Mouse (Mus musculus) spleen, adult 18-20 months (tissue): ENCODE data around the gene Socs3.

Experiments used
- DNase-seq, 2 experiments: peaks; one replicate each; pipeline ENCODE4 v3.0.0; 2022; ENCODE audit warnings: mixed read lengths in 2 of 2

Socs3 gene

DNA sequence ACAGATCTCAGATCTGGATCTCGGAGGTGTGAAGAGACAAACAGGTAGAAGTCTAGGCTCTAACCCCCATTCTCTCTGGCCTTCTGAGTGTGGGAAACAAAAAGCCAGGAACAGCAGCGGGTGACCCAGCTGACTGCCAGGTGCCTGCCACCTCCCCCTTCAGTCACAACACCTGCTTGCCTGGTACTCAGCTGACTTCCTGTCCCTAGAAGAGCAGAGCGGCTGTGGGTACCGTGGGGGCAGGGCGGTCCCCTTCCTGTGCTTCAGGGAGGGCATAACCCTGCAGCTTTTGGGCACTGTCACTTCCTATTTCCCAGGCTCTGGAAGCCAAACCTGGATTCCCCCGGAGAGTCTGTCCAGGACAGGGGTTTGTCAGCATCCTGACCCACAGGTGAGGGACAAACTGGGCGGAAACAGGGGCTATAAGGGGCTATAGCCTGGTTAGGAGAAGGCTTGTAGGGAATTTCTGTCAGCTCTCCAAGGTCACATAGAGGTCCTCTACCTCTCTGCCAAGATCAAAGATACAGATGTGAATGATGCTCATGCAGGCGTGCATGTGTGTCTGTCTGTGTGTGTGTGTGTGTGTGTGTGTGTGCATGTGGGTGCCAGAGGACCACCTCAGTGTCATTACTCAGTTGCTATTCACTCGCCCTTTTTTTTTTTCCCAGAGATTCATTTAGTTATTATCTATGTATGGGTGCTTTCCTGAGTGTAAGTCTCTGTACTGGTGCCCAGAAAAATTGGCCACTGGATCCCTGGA is 17.5 kb downstream of the Socs3 start:
- DNase-seq, result peak; percentile 82 to 85

GRCm38 (mm10) chr11:117951391-117951790 is 18.5 kb downstream of the Socs3 start:
- no peak for DNase-seq

DNA sequence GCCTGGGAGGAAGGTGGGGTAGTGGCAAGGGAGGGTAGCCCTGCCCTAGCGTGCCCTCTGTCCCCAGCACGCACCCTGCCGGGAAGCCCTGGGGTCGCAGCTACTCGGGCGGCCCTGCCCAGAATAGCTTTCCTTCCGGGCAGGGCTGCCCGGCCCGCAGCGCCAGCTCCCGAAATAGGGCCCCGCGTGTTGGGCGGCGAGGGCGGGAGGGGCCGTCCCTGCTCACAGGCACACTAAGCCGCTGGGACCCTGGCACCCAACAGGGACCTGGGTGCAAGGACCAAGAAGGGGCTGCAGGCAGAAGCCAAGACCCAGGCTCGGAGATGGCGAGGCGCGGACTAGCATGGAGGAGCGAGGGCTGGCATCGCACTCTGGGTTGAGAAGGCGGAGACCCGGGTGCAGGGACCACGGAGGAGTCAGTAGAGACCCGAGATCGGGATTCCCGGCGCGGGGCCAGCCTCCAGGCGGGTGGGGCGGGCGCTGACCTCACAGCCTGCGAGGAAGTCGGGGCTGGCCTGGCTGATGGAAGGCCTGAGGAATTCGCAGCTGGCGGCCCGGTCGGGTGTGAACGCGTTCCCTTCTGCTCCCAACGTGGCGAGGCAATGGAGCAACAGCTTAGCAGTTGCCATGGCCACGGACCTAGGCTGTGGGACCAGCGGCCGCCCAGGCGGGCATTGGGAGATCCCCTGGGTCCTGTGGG is 20.3 kb downstream of the Socs3 start:
- peak; percentile 41 to 55 for DNase-seq

- DNase-seq, result peak in 1 of 2 experiments; percentile 60
Observed at GRCm38 (mm10) chr11:117946996-117947419, 22.8 kb downstream of the Socs3 start.

DNA sequence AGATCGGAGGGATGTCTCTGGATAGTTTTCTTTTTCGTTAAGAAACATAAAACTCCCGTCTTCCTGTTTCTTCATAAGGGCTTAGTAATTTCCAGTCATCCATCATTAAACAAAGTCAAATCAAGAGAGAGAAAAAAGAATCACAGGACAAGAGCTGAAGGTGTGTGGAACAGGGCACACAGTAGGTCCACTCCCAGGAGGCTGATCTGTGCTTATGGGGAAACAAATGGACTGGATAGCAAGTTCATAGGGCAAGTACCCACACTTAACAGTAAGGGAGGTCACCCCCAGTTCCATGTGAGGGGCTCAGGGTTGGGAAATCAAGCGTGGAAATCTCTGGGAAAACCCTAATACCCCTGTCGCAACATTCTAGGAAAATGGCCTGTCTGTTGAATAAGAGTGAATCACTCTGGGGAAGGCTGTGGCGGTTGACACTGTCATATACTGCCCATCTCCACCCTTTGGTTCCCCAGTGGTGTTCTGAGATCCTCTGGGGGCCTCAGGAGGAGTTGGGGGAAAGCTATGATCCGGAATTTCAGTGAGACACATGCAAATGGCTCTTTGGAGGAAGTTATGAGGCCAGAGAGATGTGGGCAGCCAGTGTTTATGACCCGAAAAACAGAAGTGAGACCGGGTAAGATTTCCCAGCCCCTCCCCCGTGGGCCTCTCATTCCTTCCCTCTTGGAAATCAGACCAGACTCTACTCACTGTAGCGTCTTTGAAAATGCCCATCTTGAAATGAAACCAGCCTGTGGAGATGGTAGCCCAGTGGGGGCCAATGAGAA is 23.5 kb downstream of the Socs3 start:
- peak; percentile 70 for DNase-seq

DNA sequence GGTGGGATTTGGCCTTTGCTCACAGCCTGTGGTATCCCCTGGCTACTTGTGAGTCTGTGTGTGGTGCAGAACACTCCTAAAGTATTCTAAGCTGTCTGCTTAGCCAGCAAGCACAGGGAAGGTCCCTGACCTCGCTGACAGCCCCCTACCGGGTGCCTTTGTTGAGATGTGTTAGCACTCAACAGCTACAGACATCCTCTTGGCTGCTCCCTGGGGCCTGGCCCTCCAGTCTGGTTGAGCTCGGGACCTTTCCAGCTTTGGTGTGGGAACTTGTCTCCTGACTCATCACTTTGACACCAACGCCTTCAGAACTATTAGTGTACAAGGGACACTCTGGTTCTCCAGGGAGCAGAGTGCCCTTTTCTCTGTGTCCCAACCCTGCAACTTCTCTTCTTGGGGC is 28.0 kb downstream of the Socs3 start:
- DNase-seq, result no peak

DNA sequence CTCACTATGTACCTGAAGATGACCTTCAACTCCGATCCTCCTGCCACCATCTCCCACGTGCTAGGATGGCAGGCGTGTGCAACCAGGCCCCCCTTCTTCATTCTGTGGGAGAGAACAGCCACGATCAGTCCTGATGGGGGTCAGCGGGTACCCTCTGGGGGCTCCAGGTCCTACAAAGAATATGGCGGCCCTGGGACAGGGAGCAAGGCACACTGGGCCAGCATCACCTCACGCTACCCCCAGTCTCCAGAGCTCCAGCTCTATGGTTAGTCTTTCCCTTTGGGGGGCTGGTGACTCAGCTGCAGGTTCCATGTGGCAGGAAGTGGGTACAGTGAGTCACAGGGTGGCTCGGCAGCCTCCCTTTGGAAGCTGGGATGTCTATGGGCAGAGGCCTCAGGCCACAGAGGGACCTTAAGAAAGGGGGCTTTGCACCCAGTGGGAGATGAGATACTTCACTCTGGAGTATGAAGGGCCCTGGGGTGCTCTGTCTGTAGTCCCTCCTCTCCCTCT is 28.5 kb downstream of the Socs3 start:
- DNase-seq, result no peak

DNA sequence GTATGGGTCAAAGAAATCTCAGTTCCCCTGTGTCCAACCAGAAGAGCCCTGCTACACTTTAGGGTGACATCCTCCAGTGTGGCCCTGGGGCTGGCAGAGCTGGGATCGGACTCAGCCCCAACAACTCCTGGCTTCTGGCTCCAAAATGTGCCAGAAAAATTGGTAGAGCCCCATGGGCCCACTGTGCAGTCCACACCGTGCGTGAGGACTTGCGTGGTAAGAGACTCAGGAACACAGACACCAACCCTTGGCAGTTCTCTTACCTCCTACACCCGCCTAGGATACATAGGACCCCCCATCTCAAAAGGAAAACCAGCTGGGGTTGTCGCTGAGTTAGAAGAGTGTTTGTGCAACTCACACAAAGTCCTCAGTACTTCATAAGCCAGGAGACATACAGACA is 29.0 kb downstream of the Socs3 start:
- no peak for DNase-seq

GRCm38 (mm10) chr11:117939741-117940285 is 30.0 kb downstream of the Socs3 start:
- DNase-seq, result no peak

GRCm38 (mm10) chr11:117939004-117939730 is 30.7 kb downstream of the Socs3 start:
- DNase-seq, result no peak

- no peak for DNase-seq
Observed at GRCm38 (mm10) chr11:117936202-117936601, 33.6 kb downstream of the Socs3 start.

- no peak for DNase-seq
Observed at GRCm38 (mm10) chr11:117935616-117936015, 34.2 kb downstream of the Socs3 start.

DNA sequence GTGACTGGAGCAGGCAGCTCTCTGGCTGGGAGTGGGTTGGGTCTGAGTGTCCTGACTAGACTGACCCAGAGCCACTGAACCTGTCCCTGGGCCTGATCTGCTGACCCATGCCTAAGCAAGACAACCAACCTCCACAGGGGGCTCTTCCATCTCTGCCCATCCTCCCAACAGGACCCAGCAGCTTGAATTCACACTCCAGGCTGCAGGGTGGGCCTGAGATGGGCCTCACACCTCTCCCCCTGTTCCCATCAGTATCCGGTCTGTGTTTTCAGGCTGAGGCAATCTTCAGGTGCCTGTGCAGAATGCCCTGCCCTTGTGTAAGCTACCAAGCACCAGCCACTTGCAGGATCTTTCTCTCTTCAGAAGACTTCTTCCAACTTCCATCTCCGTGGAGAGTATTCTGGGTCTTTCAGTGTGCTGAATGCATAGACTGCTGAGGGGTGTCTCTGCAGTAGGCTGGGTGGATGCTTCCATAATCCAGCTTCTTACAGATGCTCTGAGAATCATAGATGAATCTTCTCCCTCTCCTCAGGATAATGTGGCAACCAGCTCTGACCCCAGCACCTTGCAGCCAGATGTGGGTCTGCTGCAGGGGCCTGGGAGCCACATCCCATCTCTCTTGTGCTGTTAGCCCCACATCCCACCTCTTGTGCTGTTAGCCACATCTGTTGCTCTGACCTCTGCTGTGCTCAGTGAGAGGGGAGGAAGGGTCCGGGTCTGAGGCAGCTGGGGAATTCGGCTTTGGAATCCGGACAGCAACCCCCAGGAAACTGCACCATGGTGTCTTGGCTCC is 35.1 kb downstream of the Socs3 start:
- DNase-seq, result no peak

- no peak for DNase-seq
Observed at GRCm38 (mm10) chr11:117934168-117934567, 35.7 kb downstream of the Socs3 start.

DNA sequence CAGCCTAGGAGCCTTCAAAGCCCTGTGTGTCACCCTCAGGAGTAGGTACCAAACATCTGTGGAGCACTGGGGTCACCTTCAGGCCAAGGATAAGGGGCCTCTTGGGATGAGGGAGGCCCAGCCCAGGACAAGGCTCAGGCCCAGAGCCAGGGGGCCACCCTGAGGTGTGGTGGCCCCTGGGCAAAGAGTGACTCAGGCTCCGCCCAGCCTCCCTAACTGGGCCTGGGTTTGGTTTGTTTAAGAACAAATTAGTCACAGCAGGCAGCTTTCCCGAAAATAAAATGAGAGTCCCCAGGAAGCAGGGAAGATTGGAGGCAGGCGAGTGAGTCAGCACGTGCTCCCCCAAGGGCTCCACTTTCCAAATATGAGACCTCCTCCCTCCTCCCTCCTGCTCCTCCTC is 37.7 kb downstream of the Socs3 start:
- DNase-seq, result no peak

DNA sequence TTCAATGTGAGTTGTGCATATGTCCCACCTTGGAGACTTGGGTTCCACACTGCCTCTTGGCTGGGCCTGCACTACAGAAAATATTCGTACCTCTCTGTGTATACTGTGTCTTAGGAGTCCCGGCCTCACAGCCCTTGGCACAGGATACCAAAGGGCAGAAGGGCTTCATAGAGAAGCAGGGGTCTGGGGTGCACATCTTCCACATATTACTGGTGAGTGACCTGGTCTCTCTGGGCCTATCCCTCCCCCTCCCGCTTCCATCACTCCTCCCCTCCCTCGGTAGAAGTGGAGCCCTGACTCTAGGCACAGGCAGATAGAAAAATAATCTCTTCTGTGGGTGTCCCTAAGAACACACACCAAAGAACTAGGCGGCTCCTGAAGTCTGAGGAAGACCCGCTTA is 38.3 kb downstream of the Socs3 start:
- DNase-seq, result no peak

DNA sequence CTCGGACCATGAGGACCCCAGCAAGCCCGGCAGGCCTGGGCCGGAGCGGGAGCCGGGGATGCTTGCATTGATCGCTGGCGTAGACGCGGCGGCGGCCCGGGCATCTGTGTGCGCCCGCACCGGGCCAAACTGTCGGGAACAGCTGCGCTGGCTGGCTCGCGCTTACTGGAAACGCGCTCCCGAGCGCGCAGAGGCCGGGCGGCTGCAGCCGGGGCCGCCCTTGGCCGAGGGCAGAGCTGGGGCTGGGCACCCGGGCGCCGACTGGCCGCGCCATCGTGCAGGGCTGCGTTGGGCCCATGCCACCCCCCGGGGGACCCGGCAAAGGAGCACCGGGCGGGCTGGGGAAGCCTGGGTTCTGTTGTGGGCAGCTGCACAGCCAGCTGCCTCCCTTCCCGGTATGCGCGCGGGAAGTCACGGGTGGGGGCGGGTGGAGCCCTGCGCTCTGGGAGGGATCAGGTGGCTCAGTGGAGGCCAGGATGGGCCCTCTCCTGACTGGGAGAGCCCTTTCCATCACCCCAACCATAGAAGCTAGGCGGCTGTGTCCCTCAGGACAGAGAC is 39.0 kb downstream of the Socs3 start:
- no peak for DNase-seq

GRCm38 (mm10) chr11:117925541-117925940 is 44.3 kb downstream of the Socs3 start:
- no peak for DNase-seq

- no peak for DNase-seq
Observed at GRCm38 (mm10) chr11:117924466-117924865, 45.4 kb downstream of the Socs3 start.

DNA sequence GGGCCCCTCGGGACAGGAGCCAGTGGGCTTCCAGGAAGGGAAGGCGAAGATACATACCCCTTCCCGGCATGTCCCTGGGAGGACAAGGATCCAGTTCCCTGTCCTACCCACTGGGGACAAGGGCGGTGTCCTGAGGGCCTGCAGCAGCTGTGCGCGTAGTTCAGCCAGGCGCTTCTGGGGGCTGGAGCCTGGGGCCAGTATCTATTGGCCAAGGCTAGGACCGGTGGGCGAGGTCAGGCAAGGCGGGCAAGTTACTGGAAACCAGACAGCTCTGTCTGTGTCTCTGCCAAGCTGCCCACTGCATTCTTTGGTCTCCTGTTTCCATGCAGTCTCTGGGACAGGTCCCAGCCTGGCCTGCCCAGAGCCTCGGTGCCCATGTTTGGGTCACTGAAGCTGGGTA is 46.6 kb downstream of the Socs3 start:
- no peak for DNase-seq

GRCm38 (mm10) chr11:117919211-117919610 is 50.6 kb downstream of the Socs3 start:
- DNase-seq, result no peak
